Mouse (Mus musculus) cerebellum, adult 2 months (tissue): ENCODE measurements at regions not wholly inside any gene's neighbourhood (a gene's known extent, or its start where the extent isn't known, plus 50 kb on each side); places are given as distances from the start of the nearest gene placed in this dataset.

Experiments used
- CTCF ChIP-seq: fragments of 200-500 bp; IDR thresholded peaks from 2 replicates; pipeline ENCODE4 v1.5.1; 2011; ENCODE audit warnings: low read depth, mild to moderate bottlenecking, control low read depth, low read length, moderate library complexity, borderline replicate concordance; ENCODE audit not compliant: insufficient read depth
- POLR2A ChIP-seq: fragments of 200-500 bp; IDR thresholded peaks from 2 replicates; pipeline ENCODE4 v1.6.1; 2011; ENCODE audit warnings: low read length, control low read depth, borderline replicate concordance; ENCODE audit not compliant: insufficient read depth

DNA sequence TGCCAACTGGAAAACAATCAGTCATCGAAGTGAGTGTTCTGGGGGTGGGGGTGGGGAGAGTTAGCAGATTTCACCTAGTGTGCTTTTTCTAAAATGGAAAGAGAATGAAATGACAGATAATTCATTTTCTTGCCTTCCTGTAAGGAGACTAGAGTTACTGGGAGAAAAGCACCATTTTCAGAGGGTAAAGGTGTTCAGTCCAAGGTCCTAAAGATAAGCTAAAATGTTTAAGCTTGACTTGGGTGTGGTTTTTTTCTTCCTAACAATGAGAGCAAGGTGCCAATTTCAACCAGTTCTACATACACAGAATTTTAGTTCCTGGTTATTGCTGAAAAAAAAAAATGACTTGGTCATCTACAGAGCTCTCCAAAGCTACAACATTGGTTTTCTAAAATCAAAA, 135.1 kb downstream of the Naa11 start:
- TF ChIP-seq CTCF: no peak
- no peak for TF ChIP-seq POLR2A
